Mouse (Mus musculus): ENCODE measurements around the gene Cyb5rl.

The Cyb5rl gene

DNA sequence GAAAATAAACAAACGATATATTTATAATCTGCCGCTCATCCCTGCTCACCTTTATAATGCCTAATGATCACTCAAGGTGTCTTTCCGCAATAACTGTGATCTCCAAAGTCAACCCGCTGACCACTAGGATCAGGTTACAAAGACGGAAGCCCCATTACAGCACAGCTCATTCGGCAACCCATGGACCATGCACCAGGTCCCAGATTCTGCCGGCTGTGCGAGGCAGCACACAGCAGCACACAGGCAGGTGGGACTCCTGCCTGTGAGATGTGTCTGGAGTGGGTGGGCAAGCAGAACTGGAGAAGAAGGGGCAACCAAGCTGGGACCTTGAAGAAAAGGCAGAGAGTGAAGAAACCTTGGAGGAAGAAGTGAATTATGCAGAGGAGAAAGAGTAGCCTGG lies 47.5 kb downstream of the Cyb5rl start:
- DNase-seq (ENCODE audit: low spot score), result no peak

DNA sequence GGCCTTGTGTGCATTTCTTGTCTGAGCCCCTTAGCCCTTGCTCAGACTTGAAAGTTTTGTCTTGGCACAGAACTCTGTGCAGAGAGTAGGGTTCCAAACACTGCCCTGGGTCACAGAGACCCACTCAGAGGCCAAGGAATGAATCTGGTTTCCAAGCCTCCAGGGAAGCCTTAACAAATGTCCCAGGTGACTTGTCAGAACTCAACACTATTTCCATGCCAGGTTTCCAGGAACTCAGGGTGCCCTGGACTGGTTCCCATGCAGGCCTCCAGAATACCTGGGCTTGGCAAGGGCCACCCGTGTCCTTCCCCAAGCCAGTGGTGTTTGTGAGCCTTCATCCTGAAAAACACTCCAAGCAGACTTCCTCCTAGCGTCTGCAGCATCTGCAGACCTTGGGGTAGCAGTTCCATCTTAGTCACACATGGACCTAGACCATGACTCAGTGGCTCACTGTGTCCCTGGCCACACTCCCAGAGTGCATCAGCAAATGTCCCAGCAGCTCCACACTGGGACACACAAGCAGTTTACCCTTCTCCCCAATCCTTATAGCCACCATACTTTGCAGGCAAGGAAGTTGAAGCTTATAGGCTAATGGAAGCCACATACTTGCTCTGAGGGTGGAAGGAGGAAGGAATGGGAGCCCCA lies 51.1 kb downstream of the Cyb5rl start:
- DNase-seq (ENCODE audit: low spot score), result no peak

- no peak for DNase-seq (ENCODE audit: low spot score)
Observed at GRCm38 (mm10) chr4:107119056-107119455, 52.3 kb downstream of the Cyb5rl start.

DNA sequence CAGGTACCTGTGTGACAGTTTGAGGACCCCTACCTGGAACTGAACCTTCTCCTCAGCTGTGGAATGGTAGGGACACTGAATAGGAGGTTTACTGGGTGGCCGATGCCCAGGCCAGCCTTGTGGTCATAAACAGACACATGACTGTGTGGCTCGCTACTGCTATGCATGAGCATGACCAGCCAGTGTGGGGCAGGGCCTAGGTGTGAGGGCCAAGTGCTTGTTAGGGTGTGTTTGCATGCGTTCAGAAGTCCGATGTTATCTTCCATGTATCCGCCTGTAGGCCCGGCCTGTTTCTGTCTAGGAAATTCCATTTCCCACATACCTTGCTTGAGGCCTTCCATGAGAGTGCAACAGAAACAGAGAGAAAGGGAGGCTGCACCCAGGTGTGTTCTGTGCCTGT lies 53.9 kb downstream of the Cyb5rl start:
- no peak for DNase-seq (ENCODE audit: low spot score)

- DNase-seq (ENCODE audit: low spot score), result no peak
Observed at GRCm38 (mm10) chr4:107121165-107121943, 54.6 kb downstream of the Cyb5rl start.

- no peak for DNase-seq (ENCODE audit: low spot score)
Observed at GRCm38 (mm10) chr4:107124376-107124775, 57.6 kb downstream of the Cyb5rl start.

DNA sequence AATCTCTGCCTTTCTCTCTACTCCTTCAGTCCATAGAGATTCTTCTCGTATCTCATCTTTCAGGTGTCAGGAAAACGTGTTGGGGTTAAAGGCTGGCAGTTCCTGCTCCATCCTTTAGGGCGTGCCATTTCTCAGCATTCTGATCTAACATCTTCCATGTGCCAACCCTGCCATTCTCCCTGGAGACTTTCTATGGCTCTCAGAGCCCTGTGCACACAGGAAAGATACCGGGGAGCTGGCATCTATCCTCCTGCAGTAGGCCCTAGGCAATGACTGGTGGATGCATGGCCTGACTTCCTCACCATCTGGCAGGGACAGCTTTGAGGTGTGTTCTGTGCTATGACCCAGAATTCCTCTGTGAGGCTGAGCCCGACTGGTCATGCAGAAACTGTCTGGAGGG lies 58.3 kb downstream of the Cyb5rl start:
- DNase-seq (ENCODE audit: low spot score), result no peak

DNA sequence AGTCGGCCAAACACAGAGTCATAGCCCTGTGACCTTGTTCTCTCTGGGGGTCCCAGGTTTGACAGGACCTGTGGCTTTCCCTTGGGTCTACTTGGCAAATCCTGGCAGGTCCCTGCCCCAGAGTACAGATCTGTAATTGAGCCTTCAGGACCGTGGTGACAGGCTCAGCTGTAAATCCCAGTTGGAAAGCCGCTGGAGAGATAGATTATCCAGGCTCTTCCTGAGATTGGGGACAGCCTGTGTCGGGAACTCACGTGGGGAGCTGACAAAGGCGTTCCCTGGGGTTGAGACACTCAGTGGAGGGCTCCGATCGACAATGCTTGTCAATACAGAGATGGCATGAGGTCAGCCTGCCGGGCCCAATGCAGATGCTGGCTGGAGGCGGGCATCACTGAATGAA lies 59.6 kb downstream of the Cyb5rl start:
- DNase-seq (ENCODE audit: low spot score), result no peak

DNA sequence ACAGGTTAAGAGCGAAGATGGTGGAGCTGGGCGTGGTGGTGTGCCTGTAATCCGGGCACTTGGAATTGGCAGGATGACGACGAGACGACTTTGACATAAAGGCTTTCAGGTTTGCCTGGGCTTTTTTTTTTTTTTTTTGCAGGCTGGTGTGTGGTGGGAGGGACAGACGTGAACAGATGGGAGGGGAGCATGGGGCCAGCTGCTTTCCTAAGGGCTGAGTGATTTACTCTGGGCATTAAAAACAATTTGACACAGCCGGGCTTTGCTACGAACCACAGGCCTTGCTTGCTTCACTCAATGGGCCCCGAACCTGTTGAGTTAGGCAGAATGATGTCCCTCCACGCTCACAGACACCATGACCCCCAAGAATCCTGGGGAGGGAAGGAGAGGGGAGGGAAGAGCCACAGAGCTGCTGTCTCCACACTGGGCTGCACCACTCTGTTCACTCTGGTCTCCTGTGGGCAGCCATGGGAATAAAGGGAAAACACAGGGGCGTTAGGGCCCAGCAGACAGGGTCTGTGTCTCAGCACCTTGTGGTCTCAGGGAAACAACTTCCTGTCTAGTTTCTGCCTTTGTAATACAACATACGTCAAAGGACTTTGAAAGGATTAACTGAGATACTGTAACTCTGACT lies 60.2 kb downstream of the Cyb5rl start:
- no peak for DNase-seq (ENCODE audit: low spot score)

DNA sequence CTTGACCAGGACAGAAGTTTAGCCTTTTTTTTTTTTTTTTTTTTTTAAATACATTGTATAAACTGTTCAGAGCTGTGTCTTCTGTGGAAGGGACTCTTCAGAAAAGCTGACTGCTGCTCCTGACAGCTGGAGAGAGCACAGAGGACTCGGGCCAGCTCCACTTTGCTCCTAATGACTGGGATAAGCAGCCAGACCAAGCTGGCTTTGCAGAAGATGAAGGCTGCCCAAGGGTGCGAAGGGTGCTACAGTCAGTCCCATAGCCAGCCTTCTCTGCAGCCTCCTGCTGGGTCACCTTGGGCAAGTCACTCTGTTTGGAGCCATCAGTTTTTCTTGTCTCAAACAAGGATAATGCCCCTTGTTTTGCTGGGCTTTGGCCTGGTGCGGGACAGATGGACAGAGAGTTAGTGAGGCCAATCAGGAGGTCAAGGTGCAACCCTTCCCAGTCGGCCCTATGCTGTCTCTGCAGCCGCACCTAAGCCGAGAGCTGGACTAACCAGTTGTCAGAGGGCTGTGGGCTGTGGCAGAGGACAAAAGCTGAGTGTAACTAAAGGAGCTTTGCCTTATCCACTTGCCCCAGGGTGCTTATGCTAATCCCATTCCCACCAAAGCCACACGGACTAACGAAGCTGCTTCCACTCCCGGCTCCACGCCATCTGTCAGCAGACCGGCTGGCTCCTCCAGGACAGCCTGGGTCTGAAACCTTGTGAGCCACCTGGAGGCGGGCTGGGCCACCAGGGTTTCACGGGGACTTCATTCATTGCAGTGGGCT lies 61.3 kb downstream of the Cyb5rl start:
- DNase-seq (ENCODE audit: low spot score), result no peak

- DNase-seq (ENCODE audit: low spot score), result no peak
Observed at GRCm38 (mm10) chr4:107129373-107129772, 62.6 kb downstream of the Cyb5rl start.

DNA sequence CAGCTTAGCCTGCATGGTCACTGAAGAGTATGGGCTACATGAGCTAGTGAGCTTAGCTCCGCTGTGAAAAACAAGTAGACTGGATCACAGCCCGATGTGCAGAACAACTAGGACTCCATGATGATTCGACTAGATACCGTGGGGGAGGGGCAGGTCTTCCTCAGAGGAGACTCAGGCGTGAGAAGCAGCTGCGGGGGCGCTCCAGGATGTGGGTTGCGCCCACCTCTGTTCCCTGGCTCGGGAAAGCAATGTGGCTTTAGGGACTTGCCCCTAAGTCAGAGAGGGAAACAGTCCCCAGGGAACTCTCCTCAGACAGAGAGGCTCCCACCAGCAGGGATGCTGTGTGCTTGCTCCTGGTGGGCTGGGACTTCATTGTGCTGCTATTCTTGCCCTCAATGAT lies 63.7 kb downstream of the Cyb5rl start:
- DNase-seq (ENCODE audit: low spot score), result no peak

GRCm38 (mm10) chr4:107134891-107135290 lies 68.1 kb downstream of the Cyb5rl start:
- DNase-seq (ENCODE audit: low spot score), result no peak

DNA sequence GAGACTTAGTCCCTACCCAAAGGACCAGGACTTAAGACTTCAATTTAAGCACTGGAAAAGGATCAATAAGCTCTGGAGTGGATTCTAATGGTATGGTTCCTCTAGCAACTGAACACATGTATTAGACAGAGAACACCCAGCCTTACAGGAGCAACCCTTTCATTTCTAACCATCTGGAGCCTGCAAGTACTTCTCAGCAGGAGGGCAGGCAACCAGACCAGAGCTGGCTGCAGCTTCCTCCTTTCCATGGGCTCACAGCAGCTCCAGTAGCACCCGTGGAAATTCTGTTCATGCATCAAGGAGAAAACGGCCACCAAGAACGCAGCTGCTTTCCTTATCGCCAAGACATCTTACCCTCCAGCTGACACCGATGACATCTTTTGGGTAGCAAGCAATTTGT lies 68.9 kb downstream of the Cyb5rl start:
- DNase-seq (ENCODE audit: low spot score), result no peak

DNA sequence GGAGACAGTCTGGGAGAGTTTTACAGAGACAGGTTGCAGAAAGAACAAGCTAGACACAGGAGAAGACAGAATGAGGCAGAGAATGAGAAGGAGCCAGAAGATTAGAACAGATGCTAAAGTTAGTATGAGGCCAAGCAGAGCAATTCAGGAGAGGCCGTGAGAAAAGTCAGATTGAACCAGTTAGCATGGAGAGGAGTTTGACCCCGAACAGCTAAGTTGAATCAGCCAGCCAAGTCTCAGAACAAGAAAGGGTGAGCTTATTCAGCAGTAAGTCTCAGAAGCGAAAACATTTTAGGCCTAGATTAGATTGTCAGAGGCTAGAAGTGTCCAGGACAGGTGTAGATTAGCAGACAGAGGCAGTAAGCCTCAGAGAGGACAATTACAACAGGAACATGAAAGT lies 69.7 kb downstream of the Cyb5rl start:
- no peak for DNase-seq (ENCODE audit: low spot score)
